Mouse (Mus musculus): ENCODE results near the gene Nlrc3. TPM values are rescaled to one million over a fixed set of nuclear protein-coding genes. Genes with fewer than 3 reads are reported as not detected.

Nlrc3 gene
- polyA plus RNA-seq, 1 experiment from 2014 or later, result 1.2 TPM

- Histone ChIP-seq H3K4me1 (replicated peaks) (no peaks in the 10 kb centered on the region), H3K36me3 (peaks cover 75% of the 10 kb centered on the region), H3K4me3 (no peak overlapping the region), H3K9me3 (no peaks in the 10 kb centered on the region), H3K27ac (no peak overlapping the region), H3K27me3 (ENCODE audit: insufficient read depth, poor library complexity, severe bottlenecking) (no peaks in the 10 kb centered on the region)
- no peak for DNase-seq (ENCODE audit: low spot score)
- WGBS, result 96% methylated on average over 2 of the region's 2 CpGs
Measured at GRCm38 (mm10) chr16:3920756-3921155, 55.7 kb downstream of the Nlrc3 start.

- no peaks in the 10 kb centered on the region for H3K9me3 ChIP-seq
- no peak for DNase-seq (ENCODE audit: low spot score)
- peaks cover 20% of the 10 kb centered on the region for H3K4me1 ChIP-seq (replicated peaks)
- 11% methylated on average over 20 of the region's 20 CpGs for WGBS
- H3K36me3 ChIP-seq, result peaks cover 54% of the 10 kb centered on the region
- peak overlapping the region; percentile 61 for H3K4me3 ChIP-seq
- peak overlapping the region; percentile 87 for H3K27ac ChIP-seq
- H3K27me3 ChIP-seq (ENCODE audit: insufficient read depth, poor library complexity, severe bottlenecking), result no peaks in the 10 kb centered on the region
Measured at GRCm38 (mm10) chr16:3909118-3909517, 67.3 kb downstream of the Nlrc3 start.

- Histone ChIP-seq H3K27me3 (ENCODE audit: insufficient read depth, poor library complexity, severe bottlenecking) (no peaks in the 10 kb centered on the region), H3K9me3 (no peaks in the 10 kb centered on the region), H3K4me1 (replicated peaks) (peaks cover 20% of the 10 kb centered on the region), H3K36me3 (peaks cover 54% of the 10 kb centered on the region), H3K4me3 (peak within 1 kb of the TSS; percentile 61), H3K27ac (peak within 1 kb of the TSS; percentile 87)
- under 1% methylated on average over 33 of the region's 33 CpGs for WGBS
- DNase-seq (ENCODE audit: low spot score), result peak; percentile 92
Measured at GRCm38 (mm10) chr16:3908537-3909111, 67.8 kb downstream of the Nlrc3 start, which contains the start of the genes 1700037C18Rik and Cluap1. Gene 1700037C18Rik (minus strand): TSS chr16:3908689. Gene Cluap1 (plus strand): TSS chr16:3908801.

- no peaks in the 10 kb centered on the region for H3K27me3 ChIP-seq (ENCODE audit: insufficient read depth, poor library complexity, severe bottlenecking)
- H3K4me3 ChIP-seq, result peak overlapping the region; percentile 61
- H3K27ac ChIP-seq, result peak overlapping the region; percentile 40; the same call in 1 of the 2 replicates
- no peaks in the 10 kb centered on the region for H3K9me3 ChIP-seq
- H3K36me3 ChIP-seq, result peaks cover 54% of the 10 kb centered on the region
- DNase-seq (ENCODE audit: low spot score), result no peak
- peaks cover 20% of the 10 kb centered on the region for H3K4me1 ChIP-seq (replicated peaks)
- WGBS, result 79% methylated on average over 2 of the region's 2 CpGs
Measured at GRCm38 (mm10) chr16:3907471-3907870, 69.0 kb downstream of the Nlrc3 start.

- 77% methylated on average over 1 of the region's 1 CpGs for WGBS
- Histone ChIP-seq H3K36me3 (peaks cover 67% of the 10 kb centered on the region), H3K4me1 (replicated peaks) (no peaks in the 10 kb centered on the region), H3K4me3 (no peak overlapping the region), H3K9me3 (no peaks in the 10 kb centered on the region), H3K27ac (no peak overlapping the region), H3K27me3 (ENCODE audit: insufficient read depth, poor library complexity, severe bottlenecking) (no peaks in the 10 kb centered on the region)
- DNase-seq (ENCODE audit: low spot score), result no peak
Measured at GRCm38 (mm10) chr16:3896553-3896952, 79.9 kb downstream of the Nlrc3 start.

GRCm38 (mm10) chr16:3896046-3896445, 80.4 kb downstream of the Nlrc3 start:
- WGBS, result 89% methylated on average over 6 of the region's 6 CpGs
- Histone ChIP-seq H3K4me1 (replicated peaks) (no peaks in the 10 kb centered on the region), H3K36me3 (peaks cover 62% of the 10 kb centered on the region)

GRCm38 (mm10) chr16:3895173-3895792, 81.1 kb downstream of the Nlrc3 start:
- Histone ChIP-seq H3K9me3 (no peaks in the 10 kb centered on the region), H3K4me3 (no peak overlapping the region), H3K27ac (no peak overlapping the region), H3K27me3 (ENCODE audit: insufficient read depth, poor library complexity, severe bottlenecking) (no peaks in the 10 kb centered on the region), H3K36me3 (peaks cover 54% of the 10 kb centered on the region), H3K4me1 (replicated peaks) (no peaks in the 10 kb centered on the region)
- no peak for DNase-seq (ENCODE audit: low spot score)
- 76% methylated on average over 9 of the region's 9 CpGs for WGBS

More at GRCm38 (mm10) chr16:3896046-3896445, 80.4 kb downstream of the Nlrc3 start:
- Histone ChIP-seq H3K27ac (no peak overlapping the region), H3K4me3 (no peak overlapping the region), H3K9me3 (no peaks in the 10 kb centered on the region), H3K27me3 (ENCODE audit: insufficient read depth, poor library complexity, severe bottlenecking) (no peaks in the 10 kb centered on the region)
- no peak for DNase-seq (ENCODE audit: low spot score)

Other genes with a start within 250 kb of the Nlrc3 start
- 45.9 and 50.3 TPM in 2 replicates for gene Zfp263, start 232.5 kb downstream of the Nlrc3 start, polyA plus RNA-seq (2016; fragmentation: Nextera tagmentation; extraction: Ambion mirVana)
- gene Olfr15, start 145.8 kb downstream of the Nlrc3 start, polyA plus RNA-seq (2016; fragmentation: Nextera tagmentation; extraction: Ambion mirVana), result not detected in 2 replicates
- gene Zfp174, start 129.4 kb downstream of the Nlrc3 start, polyA plus RNA-seq (2016; fragmentation: Nextera tagmentation; extraction: Ambion mirVana), result 0.94 and 1.2 TPM in 2 replicates
- gene Naa60, start 104.3 kb downstream of the Nlrc3 start, polyA plus RNA-seq (2016; fragmentation: Nextera tagmentation; extraction: Ambion mirVana), result 58.0 and 66.1 TPM in 2 replicates
- 5.8 and 6.1 TPM in 2 replicates for gene Zfp597, start 92.1 kb downstream of the Nlrc3 start, polyA plus RNA-seq (2016; fragmentation: Nextera tagmentation; extraction: Ambion mirVana)
- 2.7 and 5.6 TPM in 2 replicates for gene Gm20695, start 92.0 kb downstream of the Nlrc3 start, polyA plus RNA-seq (2016; fragmentation: Nextera tagmentation; extraction: Ambion mirVana)
- gene 1700037C18Rik, start 67.9 kb downstream of the Nlrc3 start, polyA plus RNA-seq (2016; fragmentation: Nextera tagmentation; extraction: Ambion mirVana), result 6.7 and 9.0 TPM in 2 replicates
- gene Cluap1, start 67.8 kb downstream of the Nlrc3 start, polyA plus RNA-seq (2016; fragmentation: Nextera tagmentation; extraction: Ambion mirVana), result 18.7 and 22.4 TPM in 2 replicates
- gene Slx4, start 27.1 kb upstream of the Nlrc3 start, polyA plus RNA-seq (2016; fragmentation: Nextera tagmentation; extraction: Ambion mirVana), result 23.6 and 25.8 TPM in 2 replicates
- gene Dnase1, start 60.3 kb upstream of the Nlrc3 start, polyA plus RNA-seq (2016; fragmentation: Nextera tagmentation; extraction: Ambion mirVana), result 5.9 and 7.6 TPM in 2 replicates
- gene Trap1, start 101.2 kb upstream of the Nlrc3 start, polyA plus RNA-seq (2016; fragmentation: Nextera tagmentation; extraction: Ambion mirVana), result 83.9 and 90.0 TPM in 2 replicates
- gene Crebbp, start 237.4 kb upstream of the Nlrc3 start, polyA plus RNA-seq (2016; fragmentation: Nextera tagmentation; extraction: Ambion mirVana), result 28.3 and 29.6 TPM in 2 replicates

Data from hindbrain, embryonic 10.5 days (tissue).